8 mouse cellular contexts compared by ENCODE assay signal in genomic region chr13:58589517-58589858, GRCm38 (mm10). TPM values are rescaled to one million over a fixed set of nuclear protein-coding genes. Genes with fewer than 3 reads are reported as not detected.
A peak's percentile ranks its signal among the peaks of the same experiment; 100 is the strongest.
DNase-seq lines count a peak whose midpoint lies in the region; ATAC-seq and TF ChIP-seq lines count a peak whose summit lies in the region.

No protein-coding gene starts in this region.

- H3K27me3 ChIP-seq in heart, embryonic 14.5 days (ENCODE audit: control insufficient read depth, insufficient read depth, low read length): no peaks in the 10 kb centered on the region
- H3K27me3 ChIP-seq in liver, embryonic 13.5 days: no peaks in the 10 kb centered on the region
- no peaks in the 10 kb centered on the region for H3K27me3 ChIP-seq in neural tube, embryonic 14.5 days (ENCODE audit: control insufficient read depth, insufficient read depth, low read length)
- H3K27me3 ChIP-seq in testis, adult 2 months (ENCODE audit: control insufficient read depth, insufficient read depth, low read length): no peaks in the 10 kb centered on the region

- TF ChIP-seq POLR2A in bone marrow macrophage, adult 2 months (IDR thresholded peaks at IDR 0.05; ENCODE audit: borderline replicate concordance, low read depth, low read length): no peak
- TF ChIP-seq POLR2A in testis, adult 2 months (IDR thresholded peaks at IDR 0.05; ENCODE audit: control insufficient read depth, low read depth, low read length): no peak

- peak; percentile 94 for TF ChIP-seq CTCF in bone marrow macrophage, adult 2 months (IDR thresholded peaks at IDR 0.05; ENCODE audit: low read depth, low read length)
- TF ChIP-seq CTCF in testis, adult 2 months (IDR thresholded peaks at IDR 0.05; ENCODE audit: control insufficient read depth, insufficient read depth, insufficient replicate concordance, low read depth, low read length): peak; percentile 28; the same call in 1 of the 2 replicates

- H3K4me1 ChIP-seq in bone marrow macrophage, adult 2 months (ENCODE audit: control insufficient read depth, insufficient read depth, low read length): peaks cover 9% of the 10 kb centered on the region; the same call in 1 of the 2 replicates
- no peaks in the 10 kb centered on the region for H3K4me1 ChIP-seq in heart, embryonic 14.5 days (ENCODE audit: control insufficient read depth in 2 of 2, insufficient read depth in 2 of 2, low read length in 2 of 2)
- peaks cover 4% of the 10 kb centered on the region; the same call in 1 of the 2 replicates for H3K4me1 ChIP-seq in liver, embryonic 13.5 days (replicated peaks)
- H3K4me1 ChIP-seq in neural tube, embryonic 14.5 days (ENCODE audit: control insufficient read depth, insufficient read depth, low read length): peaks cover 3% of the 10 kb centered on the region; the same call in 1 of the 2 replicates
- H3K4me1 ChIP-seq in testis, adult 2 months (ENCODE audit: control insufficient read depth, insufficient read depth, low read length): peaks cover 6% of the 10 kb centered on the region

- H3K4me2 ChIP-seq in heart, embryonic 14.5 days (ENCODE audit: low read length): peak overlapping the region; percentile 59
- peak overlapping the region; percentile 36 for H3K4me2 ChIP-seq in liver, embryonic 13.5 days
- peak overlapping the region; percentile 26; the same call in 1 of the 2 replicates for H3K4me2 ChIP-seq in neural tube, embryonic 14.5 days (ENCODE audit: low read depth, low read length)

- H3K36me3 ChIP-seq in heart, embryonic 14.5 days (ENCODE audit: control insufficient read depth, insufficient read depth, low read length): no peaks in the 10 kb centered on the region
- no peaks in the 10 kb centered on the region for H3K36me3 ChIP-seq in liver, embryonic 13.5 days
- no peaks in the 10 kb centered on the region for H3K36me3 ChIP-seq in neural tube, embryonic 14.5 days (ENCODE audit: control insufficient read depth, insufficient read depth, low read length)
- H3K36me3 ChIP-seq in testis, adult 2 months (ENCODE audit: control insufficient read depth, insufficient read depth, low read length): no peaks in the 10 kb centered on the region

- peak overlapping the region; percentile 42; the same call in 1 of the 2 replicates for H3K9ac ChIP-seq in heart, embryonic 14.5 days (ENCODE audit: low read length)
- H3K9ac ChIP-seq in liver, embryonic 13.5 days: no peak overlapping the region
- no peak overlapping the region for H3K9ac ChIP-seq in neural tube, embryonic 14.5 days (replicated peaks; ENCODE audit: low read depth, low read length)

- no peak for ATAC-seq in heart, embryonic 14.5 days (ENCODE audit: insufficient number of reproducible peaks, insufficient read depth, low FRiP score, low read depth)
- ATAC-seq in liver, embryonic 13.5 days (ENCODE audit: low read depth): no peak
- ATAC-seq in neural tube, embryonic 14.5 days (ENCODE audit: low read depth): peak; percentile 76

- 3% methylated on average over 9 of the region's 9 CpGs for WGBS in heart, embryonic 14.5 days
- 2% methylated on average over 9 of the region's 9 CpGs for WGBS in liver, embryonic 13.5 days (ENCODE audit: insufficient replicate concordance)
- 1% methylated on average over 9 of the region's 9 CpGs for WGBS in neural tube, embryonic 14.5 days

- H3K9me3 ChIP-seq in heart, embryonic 14.5 days (ENCODE audit: control insufficient read depth, low read length): no peaks in the 10 kb centered on the region
- H3K9me3 ChIP-seq in liver, embryonic 13.5 days (replicated peaks): no peaks in the 10 kb centered on the region
- H3K9me3 ChIP-seq in neural tube, embryonic 14.5 days (ENCODE audit: control insufficient read depth, low read length): no peaks in the 10 kb centered on the region

- no peak overlapping the region for H3K27ac ChIP-seq in bone marrow macrophage, adult 2 months (ENCODE audit: insufficient read depth, low read depth, low read length)
- H3K27ac ChIP-seq in heart, embryonic 14.5 days (replicated peaks in 1 of 2; ENCODE audit: control insufficient read depth in 1 of 2, insufficient read depth in 1 of 2, low read depth in 2 of 2, low read length in 2 of 2): no peak overlapping the region
- no peak overlapping the region for H3K27ac ChIP-seq in liver, embryonic 13.5 days
- no peak overlapping the region for H3K27ac ChIP-seq in neural tube, embryonic 14.5 days (ENCODE audit: low read depth, low read length)
- no peak overlapping the region for H3K27ac ChIP-seq in testis, adult 2 months (ENCODE audit: control insufficient read depth, insufficient read depth, low read depth, low read length)

- no peak overlapping the region for H3K4me3 ChIP-seq in bone marrow macrophage, adult 2 months (ENCODE audit: insufficient read depth, low read length)
- H3K4me3 ChIP-seq in heart, embryonic 14.5 days (ENCODE audit: control insufficient read depth in 1 of 2, insufficient read depth in 1 of 2, low read depth in 1 of 2, low read length in 2 of 2): peak overlapping the region; percentile 8 to 14; a peak in 2 of 4 replicates
- H3K4me3 ChIP-seq in liver, embryonic 13.5 days (replicated peaks): no peak overlapping the region
- H3K4me3 ChIP-seq in neural tube, embryonic 14.5 days (ENCODE audit: low read depth, low read length): no peak overlapping the region
- no peak overlapping the region for H3K4me3 ChIP-seq in testis, adult 2 months (ENCODE audit: control insufficient read depth, low read depth, low read length)

- peak; percentile 87 for DNase-seq in A20 (ENCODE audit: low read depth, low spot score)
- DNase-seq in fibroblast of lung, adult 2 months (ENCODE audit: low read depth): peak; percentile 45
- DNase-seq in kidney, postnatal 14 days: peak; percentile 70
- peak; percentile 43 for DNase-seq in liver, embryonic 13.5 days

RNA-seq across cellular contexts. Expression of gene Slc28a3, which starts 21.2 kb away (rescaled TPM):
- polyA plus RNA-seq in bone marrow macrophage, adult 2 months (2012; ENCODE audit: insufficient read depth, insufficient read length, missing spikeins): not detected in 2 replicates
- polyA plus RNA-seq in heart, embryonic 14.5 days (2014; fragmentation: Nextera tagmentation; extraction: Ambion mirVana): not detected in 2 replicates
- not detected in 2 replicates for polyA plus RNA-seq in liver, embryonic 13.5 days (2015; fragmentation: Nextera tagmentation; extraction: Ambion mirVana)
- not detected in 2 replicates for polyA plus RNA-seq in neural tube, embryonic 14.5 days (2014; fragmentation: Nextera tagmentation; extraction: Ambion mirVana)
- polyA plus RNA-seq in testis, adult 2 months (2012; rRNA removed): 1.5 and 2.0 TPM in 2 replicates

Comparison
In these comparisons a context has a peak if more than half of its experiments do, and no peak if none do; other contexts are left out.
1. H3K4me3 ChIP-seq: peak in heart, embryonic 14.5 days (2 of 2); none in bone marrow macrophage, adult 2 months (single experiment), liver, embryonic 13.5 days (single experiment), neural tube, embryonic 14.5 days (single experiment) and testis, adult 2 months (single experiment).
2. Peak in every context shown above with its lines, with median percentiles within 50 percentile points of each other: DNase-seq and H3K4me2 ChIP-seq.